Mouse (Mus musculus): Measurements from ENCODE around the gene Pcyt2. TPM values are rescaled to one million over a fixed set of nuclear protein-coding genes. Genes with fewer than 3 reads are reported as not detected.

Gene Pcyt2
- 170 and 187 TPM in 2 replicates for polyA plus RNA-seq (2014; fragmentation: Nextera tagmentation; extraction: Ambion mirVana)

- H3K4me3 ChIP-seq (ENCODE audit: low read depth, low read length), result peak within 1 kb of the TSS; percentile 72
- no peaks in the 10 kb centered on the region for H3K9me3 ChIP-seq (ENCODE audit: control insufficient read depth, low read length)
- H3K4me1 ChIP-seq (ENCODE audit: control insufficient read depth, insufficient read depth, low read length), result peaks cover 12% of the 10 kb centered on the region
- H3K9ac ChIP-seq (replicated peaks; ENCODE audit: low read depth, low read length), result peak within 1 kb of the TSS; percentile 74
- peak; percentile 96 for ATAC-seq (ENCODE audit: low read depth)
- H3K4me2 ChIP-seq (ENCODE audit: low read depth, low read length), result peak within 1 kb of the TSS; percentile 82
- H3K27ac ChIP-seq (ENCODE audit: low read depth, low read length), result peak within 1 kb of the TSS; percentile 78
- H3K36me3 ChIP-seq (ENCODE audit: control insufficient read depth, insufficient read depth, low read length), result peaks cover 25% of the 10 kb centered on the region
- H3K27me3 ChIP-seq (ENCODE audit: control insufficient read depth, insufficient read depth, low read length), result no peaks in the 10 kb centered on the region
- WGBS, result under 1% methylated on average over 53 of the region's 56 CpGs
These were observed at the start of gene Pcyt2 for GRCm38 (mm10) chr11:120617519-120618112. TSS of gene Pcyt2 (minus strand) at chr11:120617936.

- no peaks in the 10 kb centered on the region for H3K4me1 ChIP-seq (ENCODE audit: control insufficient read depth, insufficient read depth, low read length)
- H3K27ac ChIP-seq (ENCODE audit: low read depth, low read length), result no peak overlapping the region
- 3% methylated on average over 3 of the region's 3 CpGs for WGBS
- H3K9me3 ChIP-seq (ENCODE audit: control insufficient read depth, low read length), result no peaks in the 10 kb centered on the region
- no peak overlapping the region for H3K9ac ChIP-seq (replicated peaks; ENCODE audit: low read depth, low read length)
- ATAC-seq (ENCODE audit: low read depth), result no peak
- H3K4me2 ChIP-seq (ENCODE audit: low read depth, low read length), result no peak overlapping the region
- H3K27me3 ChIP-seq (ENCODE audit: control insufficient read depth, insufficient read depth, low read length), result peaks cover 12% of the 10 kb centered on the region
- no peaks in the 10 kb centered on the region for H3K36me3 ChIP-seq (ENCODE audit: control insufficient read depth, insufficient read depth, low read length)
- H3K4me3 ChIP-seq (ENCODE audit: low read depth, low read length), result no peak overlapping the region
These were observed 48.9 kb upstream of the Pcyt2 start for GRCm38 (mm10) chr11:120666617-120667016.

DNA sequence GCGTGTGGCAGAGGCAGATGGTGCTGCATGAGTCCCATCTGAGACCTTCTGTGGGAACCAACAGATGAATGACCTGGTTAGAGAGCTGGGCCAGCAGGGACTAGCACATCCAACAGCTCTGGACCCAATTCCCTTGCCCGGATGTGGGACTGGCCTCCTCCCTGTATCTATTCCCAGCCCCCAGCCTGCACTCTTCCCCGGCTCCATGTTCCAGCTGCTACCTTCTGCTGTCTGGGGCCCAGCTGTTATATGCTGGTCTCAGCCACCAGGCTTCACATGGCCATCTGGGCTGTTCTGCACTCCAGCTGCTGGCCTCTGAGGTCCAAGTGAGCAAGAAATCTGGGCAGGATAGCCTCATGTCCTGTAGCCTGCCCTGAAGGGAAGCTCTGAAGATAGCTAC lies 47.7 kb upstream of the Pcyt2 start:
- Histone ChIP-seq H3K27me3 (ENCODE audit: control insufficient read depth, insufficient read depth, low read length) (peaks cover 20% of the 10 kb centered on the region), H3K27ac (ENCODE audit: low read depth, low read length) (no peak overlapping the region), H3K36me3 (ENCODE audit: control insufficient read depth, insufficient read depth, low read length) (no peaks in the 10 kb centered on the region), H3K4me1 (ENCODE audit: control insufficient read depth, insufficient read depth, low read length) (peaks cover 8% of the 10 kb centered on the region; the same call in 1 of the 2 replicates), H3K9me3 (ENCODE audit: control insufficient read depth, low read length) (no peaks in the 10 kb centered on the region), H3K4me3 (ENCODE audit: low read depth, low read length) (no peak overlapping the region), H3K9ac (replicated peaks; ENCODE audit: low read depth, low read length) (no peak overlapping the region), H3K4me2 (ENCODE audit: low read depth, low read length) (no peak overlapping the region)
- WGBS, result 74% methylated on average over 3 of the region's 3 CpGs
- ATAC-seq (ENCODE audit: low read depth), result no peak

DNA sequence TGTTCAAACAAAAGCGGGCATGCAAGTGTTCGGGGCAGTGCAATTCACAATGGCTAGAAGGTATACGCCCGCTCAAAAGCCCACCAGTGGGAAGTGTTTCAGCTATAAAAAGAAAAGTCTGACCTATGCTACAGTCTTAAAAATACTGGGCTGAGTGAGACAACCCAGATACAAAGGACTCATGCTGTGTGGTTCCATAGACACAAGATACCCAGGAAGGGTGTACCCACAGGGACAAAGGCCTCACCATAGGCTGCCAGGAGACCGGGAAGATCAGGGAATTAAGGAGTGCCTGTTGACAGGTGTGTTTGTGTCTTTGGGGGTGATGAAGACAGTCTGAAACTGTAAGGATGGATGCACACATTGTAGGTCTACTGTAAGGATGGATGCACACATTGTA lies 46.0 kb upstream of the Pcyt2 start:
- Histone ChIP-seq H3K9me3 (ENCODE audit: control insufficient read depth, low read length) (no peaks in the 10 kb centered on the region), H3K36me3 (ENCODE audit: control insufficient read depth, insufficient read depth, low read length) (no peaks in the 10 kb centered on the region), H3K4me1 (ENCODE audit: control insufficient read depth, insufficient read depth, low read length) (peaks cover 15% of the 10 kb centered on the region), H3K27ac (ENCODE audit: low read depth, low read length) (no peak overlapping the region), H3K4me2 (ENCODE audit: low read depth, low read length) (no peak overlapping the region), H3K4me3 (ENCODE audit: low read depth, low read length) (no peak overlapping the region), H3K9ac (replicated peaks; ENCODE audit: low read depth, low read length) (no peak overlapping the region), H3K27me3 (ENCODE audit: control insufficient read depth, insufficient read depth, low read length) (peaks cover 36% of the 10 kb centered on the region)
- 63% methylated on average over 5 of the region's 5 CpGs for WGBS
- no peak for ATAC-seq (ENCODE audit: low read depth)

GRCm38 (mm10) chr11:120662759-120663158 lies 45.0 kb upstream of the Pcyt2 start:
- WGBS, result 72% methylated on average over 6 of the region's 6 CpGs

GRCm38 (mm10) chr11:120661076-120661460 lies 43.3 kb upstream of the Pcyt2 start, which contains the start of gene Notum:
TSS of gene Notum (minus strand) at chr11:120661175.
- under 1% methylated on average over 35 of the region's 35 CpGs for WGBS
- no peak for ATAC-seq (ENCODE audit: low read depth)

More at GRCm38 (mm10) chr11:120662759-120663158, 45.0 kb upstream of the Pcyt2 start:
- Histone ChIP-seq H3K36me3 (ENCODE audit: control insufficient read depth, insufficient read depth, low read length) (no peaks in the 10 kb centered on the region), H3K27ac (ENCODE audit: low read depth, low read length) (no peak overlapping the region), H3K4me3 (ENCODE audit: low read depth, low read length) (no peak overlapping the region), H3K4me2 (ENCODE audit: low read depth, low read length) (no peak overlapping the region), H3K9me3 (ENCODE audit: control insufficient read depth, low read length) (no peaks in the 10 kb centered on the region), H3K9ac (replicated peaks; ENCODE audit: low read depth, low read length) (no peak overlapping the region), H3K27me3 (ENCODE audit: control insufficient read depth, insufficient read depth, low read length) (peaks cover 40% of the 10 kb centered on the region), H3K4me1 (ENCODE audit: control insufficient read depth, insufficient read depth, low read length) (peaks cover 15% of the 10 kb centered on the region)
- no peak for ATAC-seq (ENCODE audit: low read depth)

DNA sequence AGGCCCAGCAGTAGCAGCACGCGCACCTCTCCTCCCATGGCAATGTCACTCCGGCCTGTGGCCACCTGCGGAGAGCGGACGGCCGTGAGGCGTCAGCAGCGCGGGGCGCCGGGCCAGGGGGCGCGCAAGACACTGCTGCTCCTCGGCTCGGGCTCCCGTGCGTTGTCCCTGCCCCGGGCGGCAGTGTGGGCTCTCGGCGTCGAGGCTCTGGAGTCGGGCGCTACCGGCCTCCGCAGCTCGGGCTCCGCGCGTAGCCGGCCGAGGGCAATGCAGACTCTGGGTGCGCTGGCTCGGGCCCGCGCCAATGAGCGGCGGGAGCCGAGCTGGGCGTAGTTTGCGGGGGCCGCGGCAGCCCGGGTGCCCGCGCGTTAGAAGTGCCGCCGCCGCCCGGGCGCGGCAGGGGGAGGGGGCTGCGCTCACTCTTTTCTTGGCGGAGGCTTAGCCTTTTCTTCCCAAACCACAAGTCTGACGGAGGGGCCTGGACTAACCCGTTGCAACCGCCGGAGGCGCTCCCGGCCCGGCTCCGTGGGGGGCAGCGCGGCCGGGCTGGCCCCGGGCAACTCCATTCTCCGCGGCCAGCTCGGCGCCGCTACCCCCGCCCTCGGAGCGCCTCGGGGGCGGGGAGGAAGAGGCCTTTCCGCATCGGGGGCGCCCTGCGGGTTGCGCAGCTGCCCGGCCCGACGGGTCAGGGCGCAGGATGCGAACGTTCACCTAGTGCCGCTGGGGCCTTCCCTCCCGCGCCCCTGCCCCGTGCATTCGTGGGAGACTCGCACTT lies 42.8 kb upstream of the Pcyt2 start:
- H3K27ac ChIP-seq (ENCODE audit: low read depth, low read length), result no peak overlapping the region
- H3K27me3 ChIP-seq (ENCODE audit: control insufficient read depth, insufficient read depth, low read length), result peaks cover 40% of the 10 kb centered on the region
- peak; percentile 49; the same call in 1 of the 2 replicates for ATAC-seq (ENCODE audit: low read depth)
- H3K9ac ChIP-seq (replicated peaks; ENCODE audit: low read depth, low read length), result no peak overlapping the region
- H3K4me3 ChIP-seq (ENCODE audit: low read depth, low read length), result peak overlapping the region; percentile 32
- no peaks in the 10 kb centered on the region for H3K36me3 ChIP-seq (ENCODE audit: control insufficient read depth, insufficient read depth, low read length)
- no peaks in the 10 kb centered on the region for H3K9me3 ChIP-seq (ENCODE audit: control insufficient read depth, low read length)
- peak overlapping the region; percentile 48 for H3K4me2 ChIP-seq (ENCODE audit: low read depth, low read length)
- peaks cover 15% of the 10 kb centered on the region for H3K4me1 ChIP-seq (ENCODE audit: control insufficient read depth, insufficient read depth, low read length)
- under 1% methylated on average over 71 of the region's 95 CpGs for WGBS

More at GRCm38 (mm10) chr11:120661076-120661460, 43.3 kb upstream of the Pcyt2 start, which contains the start of gene Notum:
- Histone ChIP-seq H3K27ac (ENCODE audit: low read depth, low read length) (no peak within 1 kb of the TSS), H3K9me3 (ENCODE audit: control insufficient read depth, low read length) (no peaks in the 10 kb centered on the region), H3K4me2 (ENCODE audit: low read depth, low read length) (peak within 1 kb of the TSS; percentile 48), H3K4me3 (ENCODE audit: low read depth, low read length) (peak within 1 kb of the TSS; percentile 32), H3K36me3 (ENCODE audit: control insufficient read depth, insufficient read depth, low read length) (no peaks in the 10 kb centered on the region), H3K4me1 (ENCODE audit: control insufficient read depth, insufficient read depth, low read length) (peaks cover 15% of the 10 kb centered on the region), H3K9ac (replicated peaks; ENCODE audit: low read depth, low read length) (no peak within 1 kb of the TSS), H3K27me3 (ENCODE audit: control insufficient read depth, insufficient read depth, low read length) (peaks cover 40% of the 10 kb centered on the region)

DNA sequence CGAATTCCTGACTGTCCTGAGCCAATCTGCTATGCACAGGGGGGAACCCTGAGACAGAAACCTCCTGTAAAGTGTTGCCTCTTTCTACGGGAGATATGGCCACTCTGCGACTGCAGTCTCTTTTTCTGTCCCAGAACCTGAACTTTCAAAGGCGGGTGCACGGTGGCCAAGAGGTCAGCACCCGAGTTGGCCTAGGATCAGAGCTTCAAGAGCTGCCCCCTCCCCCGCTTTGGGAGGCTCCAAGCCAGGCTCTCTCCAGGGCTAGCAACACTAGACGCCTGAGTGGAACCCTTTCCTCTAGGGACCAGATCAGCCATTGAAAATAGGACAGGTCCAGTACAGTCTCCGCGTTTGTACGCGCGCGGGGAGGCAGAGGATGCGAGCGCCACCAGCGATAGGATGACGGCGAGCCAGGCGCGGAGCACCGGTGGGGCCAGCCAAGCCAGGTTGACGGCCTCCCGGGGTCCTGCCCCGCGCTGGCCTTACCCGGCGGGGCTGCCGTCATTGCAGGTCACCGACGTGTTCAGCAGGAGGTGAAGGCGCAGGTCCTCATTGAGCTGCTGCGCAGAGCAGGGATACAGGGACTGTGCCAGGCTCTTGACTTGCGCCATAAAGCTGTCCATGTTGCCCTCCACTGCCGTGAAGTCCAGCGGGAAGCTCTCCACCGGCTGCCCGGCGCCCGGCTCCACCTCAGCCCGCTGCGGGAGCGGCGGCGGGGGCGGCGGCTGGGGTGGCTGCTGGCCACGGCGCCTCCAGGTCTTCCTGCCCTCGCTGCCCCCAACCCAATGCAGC lies 42.0 kb upstream of the Pcyt2 start:
- peaks cover 40% of the 10 kb centered on the region for H3K27me3 ChIP-seq (ENCODE audit: control insufficient read depth, insufficient read depth, low read length)
- 3% methylated on average over 50 of the region's 50 CpGs for WGBS
- ATAC-seq (ENCODE audit: low read depth), result no peak
- no peak overlapping the region for H3K27ac ChIP-seq (ENCODE audit: low read depth, low read length)
- H3K9ac ChIP-seq (replicated peaks; ENCODE audit: low read depth, low read length), result no peak overlapping the region
- peak overlapping the region; percentile 48 for H3K4me2 ChIP-seq (ENCODE audit: low read depth, low read length)
- no peaks in the 10 kb centered on the region for H3K9me3 ChIP-seq (ENCODE audit: control insufficient read depth, low read length)
- peak overlapping the region; percentile 32 for H3K4me3 ChIP-seq (ENCODE audit: low read depth, low read length)
- H3K36me3 ChIP-seq (ENCODE audit: control insufficient read depth, insufficient read depth, low read length), result no peaks in the 10 kb centered on the region
- H3K4me1 ChIP-seq (ENCODE audit: control insufficient read depth, insufficient read depth, low read length), result peaks cover 15% of the 10 kb centered on the region
